Mouse (Mus musculus): ENCODE measurements around the gene Rcn3. TPM values are rescaled to one million over a fixed set of nuclear protein-coding genes. Genes with fewer than 3 reads are reported as not detected.
A peak's percentile ranks its signal among the peaks of the same experiment; 100 is the strongest.
"Not testable (repeated sequence)": the region's sequence is repeated elsewhere in the genome, so short reads cannot be mapped to it uniquely, and the experiment has no call there.

Gene Rcn3
- polyA plus RNA-seq, 1 experiment from 2014 or later = 163 TPM

GRCm38 (mm10) chr7:45097479-45097878 is 5.5 kb upstream of the Rcn3 start:
- Histone ChIP-seq H3K4me1 (replicated peaks; ENCODE audit: control insufficient read depth, insufficient read depth, low read length) (peaks cover 7% of the 10 kb centered on the region), H3K36me3 (ENCODE audit: control insufficient read depth, insufficient read depth, low read length) (no peaks in the 10 kb centered on the region), H3K27ac (ENCODE audit: low read depth, low read length) (peak overlapping the region; percentile 30; the same call in 1 of the 2 replicates), H3K9ac (ENCODE audit: low read depth, low read length) (0 out of 2 replicates have a peak overlapping the region, but pooled peaks have one; percentile 37), H3K4me2 (no peak overlapping the region), H3K4me3 (ENCODE audit: low read depth, low read length) (no peak overlapping the region), H3K9me3 (ENCODE audit: control insufficient read depth, low read length) (no peaks in the 10 kb centered on the region), H3K27me3 (replicated peaks; ENCODE audit: control insufficient read depth, insufficient read depth, low read length) (no peaks in the 10 kb centered on the region)
- ATAC-seq (replicated peaks; ENCODE audit: low FRiP score) (no peak), DNase-seq (ENCODE audit: low spot score) (no peak)
- 36% methylated on average over 6 of the region's 6 CpGs for WGBS

DNA sequence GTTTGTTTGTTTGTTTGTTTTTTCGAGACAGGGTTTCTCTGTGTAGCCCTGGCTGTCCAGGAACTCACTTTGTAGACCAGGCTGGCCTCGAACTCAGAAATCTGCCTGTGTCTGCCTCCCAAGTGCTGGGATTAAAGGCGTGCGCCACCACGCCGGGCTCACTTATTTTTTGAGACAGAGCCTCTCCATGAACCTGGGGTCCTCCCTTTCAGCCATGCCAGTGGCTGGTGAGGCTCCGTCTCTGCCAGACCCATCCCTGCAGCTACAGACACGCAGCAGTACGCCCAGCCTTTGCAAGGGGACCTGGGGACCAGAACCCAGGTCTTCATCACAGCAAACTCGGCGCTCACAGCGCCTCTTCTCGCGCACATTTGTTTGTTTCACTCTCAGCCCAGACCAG is 3.9 kb upstream of the Rcn3 start:
- H3K9ac ChIP-seq (ENCODE audit: low read depth, low read length); H3K36me3 ChIP-seq (ENCODE audit: control insufficient read depth, insufficient read depth, low read length); H3K27ac ChIP-seq (ENCODE audit: low read depth, low read length); H3K27me3 ChIP-seq (replicated peaks; ENCODE audit: control insufficient read depth, insufficient read depth, low read length); ATAC-seq (replicated peaks; ENCODE audit: low FRiP score); H3K4me2 ChIP-seq; H3K9me3 ChIP-seq (ENCODE audit: control insufficient read depth, low read length); H3K4me3 ChIP-seq (ENCODE audit: low read depth, low read length); DNase-seq (ENCODE audit: low spot score): not testable (repeated sequence)
- H3K4me1 ChIP-seq (replicated peaks; ENCODE audit: control insufficient read depth, insufficient read depth, low read length) = peaks cover 14% of the 10 kb centered on the region
- WGBS = 87% methylated on average over 14 of the region's 14 CpGs

DNA sequence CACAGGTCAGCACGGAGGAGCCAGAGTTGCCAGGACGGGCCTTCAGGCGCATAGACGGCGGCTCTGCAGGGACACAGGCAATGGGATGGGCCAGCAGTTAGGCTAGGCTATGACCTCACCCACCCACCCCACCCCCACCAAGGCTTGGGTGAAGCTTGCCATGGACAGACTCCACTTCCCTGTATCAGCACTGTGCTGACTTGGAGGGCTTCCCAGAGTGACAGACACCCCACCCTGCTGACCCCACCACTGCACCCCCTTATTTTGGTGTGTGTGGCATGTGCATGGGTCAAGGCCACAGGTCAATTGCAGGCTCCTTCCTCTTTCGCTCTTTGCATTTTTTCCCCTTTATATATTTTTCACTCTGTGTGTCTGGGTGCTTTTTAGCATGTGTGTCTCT is 3.3 kb upstream of the Rcn3 start:
- H3K4me2 ChIP-seq = no peak overlapping the region
- no peak overlapping the region for H3K9ac ChIP-seq (ENCODE audit: low read depth, low read length)
- H3K4me3 ChIP-seq (ENCODE audit: low read depth, low read length) = no peak overlapping the region
- ATAC-seq (replicated peaks; ENCODE audit: low FRiP score) = no peak
- no peaks in the 10 kb centered on the region for H3K36me3 ChIP-seq (ENCODE audit: control insufficient read depth, insufficient read depth, low read length)
- H3K27ac ChIP-seq (ENCODE audit: low read depth, low read length) = no peak overlapping the region
- H3K9me3 ChIP-seq (ENCODE audit: control insufficient read depth, low read length) = no peaks in the 10 kb centered on the region
- H3K4me1 ChIP-seq (replicated peaks; ENCODE audit: control insufficient read depth, insufficient read depth, low read length) = peaks cover 20% of the 10 kb centered on the region
- WGBS = 58% methylated on average over 6 of the region's 6 CpGs
- H3K27me3 ChIP-seq (replicated peaks; ENCODE audit: control insufficient read depth, insufficient read depth, low read length) = no peaks in the 10 kb centered on the region
- no peak for DNase-seq (ENCODE audit: low spot score)

DNA sequence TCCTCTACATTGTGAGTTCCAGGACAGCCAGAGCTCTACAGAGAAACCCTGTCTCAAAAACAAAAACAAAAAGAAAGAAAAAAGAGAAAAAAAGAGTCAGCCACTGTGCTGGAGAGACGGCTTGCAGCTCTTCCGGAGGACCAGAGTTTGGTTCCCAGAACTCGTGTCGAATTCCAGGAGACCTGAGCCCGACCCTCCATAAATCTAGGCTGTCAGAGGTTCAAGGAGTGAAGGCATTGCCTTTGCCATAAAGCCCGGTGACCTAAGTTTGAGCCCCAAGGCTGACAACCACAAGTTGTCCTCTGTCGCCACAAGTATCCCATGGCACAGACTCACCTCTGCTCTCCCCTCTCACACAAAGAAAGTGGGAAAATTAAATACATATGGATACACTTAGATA is 2.1 kb upstream of the Rcn3 start:
- DNase-seq (ENCODE audit: low spot score) (no peak), ATAC-seq (replicated peaks; ENCODE audit: low FRiP score) (no peak)
- Histone ChIP-seq H3K9ac (ENCODE audit: low read depth, low read length) (no peak overlapping the region), H3K27ac (ENCODE audit: low read depth, low read length) (no peak overlapping the region), H3K36me3 (ENCODE audit: control insufficient read depth, insufficient read depth, low read length) (no peaks in the 10 kb centered on the region), H3K4me3 (ENCODE audit: low read depth, low read length) (no peak overlapping the region), H3K27me3 (replicated peaks; ENCODE audit: control insufficient read depth, insufficient read depth, low read length) (no peaks in the 10 kb centered on the region), H3K4me1 (replicated peaks; ENCODE audit: control insufficient read depth, insufficient read depth, low read length) (peaks cover 23% of the 10 kb centered on the region), H3K4me2 (no peak overlapping the region), H3K9me3 (ENCODE audit: control insufficient read depth, low read length) (no peaks in the 10 kb centered on the region)
- WGBS = 59% methylated on average over 7 of the region's 7 CpGs

GRCm38 (mm10) chr7:45093516-45093905 is 1.5 kb upstream of the Rcn3 start:
- no peaks in the 10 kb centered on the region for H3K27me3 ChIP-seq (replicated peaks; ENCODE audit: control insufficient read depth, insufficient read depth, low read length)
- WGBS = 24% methylated on average over 18 of the region's 18 CpGs
- peak overlapping the region; percentile 63; the same call in 1 of the 2 replicates for H3K27ac ChIP-seq (ENCODE audit: low read depth, low read length)
- 0 out of 2 replicates have a peak overlapping the region, but pooled peaks have one; percentile 37 for H3K9ac ChIP-seq (ENCODE audit: low read depth, low read length)
- DNase-seq (ENCODE audit: low spot score) = peak; percentile 52
- peaks cover 23% of the 10 kb centered on the region for H3K4me1 ChIP-seq (replicated peaks; ENCODE audit: control insufficient read depth, insufficient read depth, low read length)
- H3K4me3 ChIP-seq (ENCODE audit: low read depth, low read length) = 0 out of 2 replicates have a peak overlapping the region, but pooled peaks have one; percentile 14
- H3K9me3 ChIP-seq (ENCODE audit: control insufficient read depth, low read length) = no peaks in the 10 kb centered on the region
- peak overlapping the region; percentile 70 for H3K4me2 ChIP-seq
- ATAC-seq (replicated peaks; ENCODE audit: low FRiP score) = no peak
- H3K36me3 ChIP-seq (ENCODE audit: control insufficient read depth, insufficient read depth, low read length) = no peaks in the 10 kb centered on the region

DNA sequence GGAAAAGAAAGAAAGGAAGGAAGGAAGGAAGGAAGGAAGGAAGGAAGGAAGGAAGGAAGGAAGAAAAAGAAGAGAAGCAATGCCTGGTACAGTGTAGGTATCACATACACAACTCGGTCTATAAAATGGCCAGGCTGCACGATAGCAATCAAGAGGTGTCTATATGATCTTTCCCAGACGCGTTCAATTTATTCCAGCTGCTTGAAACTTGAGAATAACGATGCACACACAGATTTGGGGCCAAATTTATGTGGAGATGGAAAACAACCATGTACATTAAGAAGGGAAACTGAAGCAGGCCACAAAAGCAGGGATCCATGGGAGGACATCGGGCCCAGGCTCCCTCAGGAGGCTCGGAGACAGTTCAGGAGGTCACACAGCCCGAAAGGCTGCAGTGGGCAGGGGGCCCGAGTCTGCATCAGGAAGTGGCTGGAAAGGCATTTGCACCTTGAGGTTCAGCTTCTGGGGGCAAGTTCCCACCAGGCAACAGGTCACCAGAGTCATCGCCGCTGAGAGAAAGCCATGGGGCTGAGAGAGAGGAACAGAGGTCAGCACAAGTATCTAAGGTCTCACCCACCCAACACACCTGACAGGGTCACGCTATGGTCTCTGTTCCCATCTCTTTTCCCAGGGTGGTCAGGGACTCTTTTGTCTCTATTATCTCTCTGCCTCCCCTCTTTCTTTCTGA is 951 bp upstream of the Rcn3 start:
- no peaks in the 10 kb centered on the region; the same call in 1 of the 2 replicates for H3K36me3 ChIP-seq (ENCODE audit: control insufficient read depth, insufficient read depth, low read length)
- ATAC-seq (replicated peaks; ENCODE audit: low FRiP score) (no peak), DNase-seq (ENCODE audit: low spot score) (no peak)
- H3K9me3 ChIP-seq (ENCODE audit: control insufficient read depth, low read length) = no peaks in the 10 kb centered on the region
- H3K4me2 ChIP-seq = peak overlapping the region; percentile 70
- H3K27me3 ChIP-seq (replicated peaks; ENCODE audit: control insufficient read depth, insufficient read depth, low read length) = no peaks in the 10 kb centered on the region
- H3K4me1 ChIP-seq (replicated peaks; ENCODE audit: control insufficient read depth, insufficient read depth, low read length) = peaks cover 23% of the 10 kb centered on the region
- peak overlapping the region; percentile 63 for H3K27ac ChIP-seq (ENCODE audit: low read depth, low read length)
- 34% methylated on average over 12 of the region's 12 CpGs for WGBS
- H3K4me3 ChIP-seq (ENCODE audit: low read depth, low read length) = peak overlapping the region; percentile 14
- 0 out of 2 replicates have a peak overlapping the region, but pooled peaks have one; percentile 37 for H3K9ac ChIP-seq (ENCODE audit: low read depth, low read length)

GRCm38 (mm10) chr7:45091001-45091990 is 725 bp downstream of the Rcn3 start:
- DNase-seq (ENCODE audit: low spot score) (peak; percentile 62), ATAC-seq (replicated peaks; ENCODE audit: low FRiP score) (peak; percentile 71)
- peak overlapping the region; percentile 71 for H3K27ac ChIP-seq (ENCODE audit: low read depth, low read length)
- H3K4me3 ChIP-seq (ENCODE audit: low read depth, low read length) = peak overlapping the region; percentile 61
- peak overlapping the region; percentile 66 for H3K9ac ChIP-seq (ENCODE audit: low read depth, low read length)
- H3K27me3 ChIP-seq (replicated peaks; ENCODE audit: control insufficient read depth, insufficient read depth, low read length) = no peaks in the 10 kb centered on the region
- peaks cover 13% of the 10 kb centered on the region for H3K36me3 ChIP-seq (ENCODE audit: control insufficient read depth, insufficient read depth, low read length)
- H3K4me2 ChIP-seq = peak overlapping the region; percentile 70
- WGBS = 13% methylated on average over 35 of the region's 35 CpGs
- H3K4me1 ChIP-seq (replicated peaks; ENCODE audit: control insufficient read depth, insufficient read depth, low read length) = peaks cover 23% of the 10 kb centered on the region
- no peaks in the 10 kb centered on the region for H3K9me3 ChIP-seq (ENCODE audit: control insufficient read depth, low read length)

DNA sequence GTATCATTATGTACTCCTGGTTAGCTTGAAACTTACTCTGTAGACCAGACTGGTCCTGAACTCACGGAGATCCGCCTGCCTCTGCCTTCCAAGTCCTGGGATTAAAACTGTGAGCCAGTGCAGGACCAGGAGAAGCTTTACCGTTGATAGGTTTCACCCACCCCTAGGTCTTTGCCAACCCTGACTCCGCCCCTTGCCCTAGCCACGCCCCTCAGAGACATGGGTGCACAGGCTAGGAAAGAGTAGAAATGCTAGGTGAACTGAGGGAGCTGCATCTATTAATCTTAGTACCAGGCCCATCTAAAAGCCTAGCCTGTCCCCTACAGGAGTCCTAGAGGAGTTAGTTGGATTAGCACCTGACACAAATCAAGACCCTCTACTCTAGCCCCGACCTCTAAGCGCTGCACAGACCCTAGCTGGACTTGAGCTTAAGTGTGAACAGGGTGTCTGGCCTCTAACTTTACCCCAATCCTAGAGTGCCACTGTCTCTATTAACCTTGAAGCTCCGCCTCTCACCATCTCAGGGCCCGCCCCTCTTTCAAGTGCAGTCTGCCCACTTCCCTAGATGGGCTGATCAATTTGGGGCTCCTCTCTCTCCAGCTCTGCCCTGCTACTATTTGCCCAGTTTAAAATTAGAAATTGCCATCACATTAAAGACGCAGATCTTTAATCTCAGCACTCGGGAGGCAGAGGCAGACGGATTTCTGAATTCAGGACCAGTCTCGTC is 1.6 kb downstream of the Rcn3 start:
- peaks cover 23% of the 10 kb centered on the region for H3K4me1 ChIP-seq (replicated peaks; ENCODE audit: control insufficient read depth, insufficient read depth, low read length)
- peak overlapping the region; percentile 66; the same call in 1 of the 2 replicates for H3K9ac ChIP-seq (ENCODE audit: low read depth, low read length)
- H3K4me2 ChIP-seq = peak overlapping the region; percentile 70
- no peaks in the 10 kb centered on the region for H3K9me3 ChIP-seq (ENCODE audit: control insufficient read depth, low read length)
- H3K36me3 ChIP-seq (ENCODE audit: control insufficient read depth, insufficient read depth, low read length) = peaks cover 17% of the 10 kb centered on the region
- no peak for DNase-seq (ENCODE audit: low spot score)
- H3K27ac ChIP-seq (ENCODE audit: low read depth, low read length) = peak overlapping the region; percentile 71
- H3K27me3 ChIP-seq (replicated peaks; ENCODE audit: control insufficient read depth, insufficient read depth, low read length) = no peaks in the 10 kb centered on the region
- ATAC-seq (replicated peaks; ENCODE audit: low FRiP score) = peak; percentile 21; the same call in 1 of the 2 replicates
- 58% methylated on average over 13 of the region's 13 CpGs for WGBS
- H3K4me3 ChIP-seq (ENCODE audit: low read depth, low read length) = peak overlapping the region; percentile 61

All from liver, embryonic 11.5 days (tissue).